Mouse (Mus musculus): ENCODE data around the gene Kremen1.

The Kremen1 gene

DNA sequence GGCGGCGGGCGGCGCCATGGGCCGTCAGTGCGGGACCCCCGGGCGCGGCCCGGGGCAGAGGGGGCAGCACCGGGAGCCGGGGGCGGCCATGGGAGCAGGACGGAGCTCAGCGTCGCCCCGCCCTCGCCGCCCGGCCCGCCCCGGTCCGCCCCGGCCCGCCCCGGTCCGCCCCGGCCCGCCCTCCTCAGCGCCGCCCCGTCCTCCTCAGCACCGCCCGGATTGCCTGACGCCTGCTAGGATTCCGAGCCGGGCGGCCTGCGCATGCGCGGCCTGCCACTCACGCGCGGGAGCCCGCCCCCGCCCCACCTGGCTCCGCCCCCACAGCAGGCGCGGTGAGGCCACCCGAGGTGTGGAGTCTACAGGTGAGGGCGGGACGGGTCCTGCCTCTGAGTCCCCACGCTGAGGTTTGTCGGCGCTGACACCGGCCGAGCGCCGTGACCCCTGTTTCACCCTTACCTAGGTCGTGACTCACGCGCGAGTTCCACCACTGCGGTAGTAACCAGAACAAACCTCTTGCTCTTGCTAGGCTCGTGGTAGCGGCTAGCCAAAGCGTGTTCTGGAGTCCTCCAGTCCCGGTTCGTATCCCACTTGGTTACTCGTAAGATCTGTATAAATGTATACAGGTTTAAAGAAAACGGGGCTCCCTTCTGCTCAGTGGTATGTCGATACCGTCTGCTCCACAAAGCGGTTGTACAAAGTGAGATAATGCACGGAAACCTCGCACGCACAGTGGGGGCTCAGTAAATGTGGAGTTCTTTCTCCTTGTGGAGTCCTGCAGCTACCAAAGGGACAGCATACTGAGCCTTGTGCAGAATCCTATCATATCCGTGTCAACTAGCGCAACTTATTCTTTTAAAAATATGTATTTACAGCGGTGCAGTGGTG, at the start of gene Kremen1:
Kremen1 (minus strand) TSS at position 51 of the 885 bp plus-strand sequence.
- DNase-seq, result peak; percentile 94

- no peak for DNase-seq
Observed at GRCm38 (mm10) chr11:5307024-5307905, 45.9 kb upstream of the Kremen1 start.

GRCm38 (mm10) chr11:5306017-5306416, 44.7 kb upstream of the Kremen1 start:
- DNase-seq, result no peak

GRCm38 (mm10) chr11:5304526-5304925, 43.2 kb upstream of the Kremen1 start:
- DNase-seq, result no peak

GRCm38 (mm10) chr11:5298007-5298372, 36.6 kb upstream of the Kremen1 start:
- DNase-seq, result no peak

GRCm38 (mm10) chr11:5297148-5298006, 36.0 kb upstream of the Kremen1 start:
- no peak for DNase-seq

GRCm38 (mm10) chr11:5296576-5297115, 35.3 kb upstream of the Kremen1 start:
- no peak for DNase-seq

GRCm38 (mm10) chr11:5294805-5295204, 33.4 kb upstream of the Kremen1 start:
- DNase-seq, result no peak

DNA sequence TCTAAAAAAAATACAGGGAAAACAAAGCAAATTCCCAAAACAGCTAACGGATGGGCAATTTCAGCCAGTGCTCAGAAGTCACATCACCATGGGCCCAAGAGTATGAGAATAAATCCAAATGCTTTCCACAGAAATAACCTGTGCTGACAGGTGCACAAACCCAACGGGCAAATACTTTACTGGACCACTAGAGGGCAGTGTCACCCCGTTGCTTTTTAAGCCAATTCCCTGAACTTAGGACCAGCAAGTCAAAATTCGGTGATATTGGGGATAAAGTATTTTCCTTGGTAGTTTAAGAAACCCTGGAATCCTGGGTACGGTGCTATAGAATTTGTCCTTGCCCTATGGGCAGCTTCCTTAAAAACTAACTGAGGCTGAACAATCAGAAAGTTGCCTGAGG, 29.3 kb upstream of the Kremen1 start:
- DNase-seq, result peak; percentile 63

DNA sequence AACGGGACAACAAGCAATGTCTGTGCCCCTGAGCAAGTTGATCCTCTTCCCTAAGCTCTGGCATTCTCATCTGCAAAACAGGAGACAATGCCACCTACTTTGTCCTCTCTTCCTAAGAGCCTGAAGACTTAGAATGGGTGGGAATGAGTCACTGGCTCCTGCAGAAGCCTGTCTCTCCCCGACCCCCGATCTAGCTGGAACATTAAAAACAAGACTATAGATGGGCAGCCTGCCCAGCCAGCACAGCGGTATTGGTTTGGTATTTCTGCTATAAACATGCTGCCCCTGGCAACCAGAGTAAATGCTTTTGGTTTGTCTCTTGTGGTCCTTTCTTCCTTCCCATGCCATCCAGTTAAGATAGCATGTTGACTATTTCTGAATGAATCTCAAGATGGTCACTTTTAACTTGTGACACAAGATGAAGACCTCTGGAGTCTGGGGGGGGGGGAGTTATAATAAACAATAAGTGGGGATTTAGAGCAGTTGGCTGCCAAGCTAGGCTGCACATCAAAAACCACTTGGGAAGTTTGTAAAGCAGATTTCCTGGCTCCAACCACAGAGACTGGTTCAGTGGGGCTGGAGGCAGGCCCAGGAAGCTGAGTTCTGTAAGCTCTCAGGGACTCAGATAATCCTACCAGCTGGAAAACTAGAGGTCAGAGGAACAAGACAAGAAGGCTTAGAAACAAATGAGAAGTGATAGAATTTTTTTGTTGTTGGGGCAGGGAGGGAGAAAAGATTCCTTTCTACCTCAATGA, 28.6 kb upstream of the Kremen1 start:
- DNase-seq, result no peak

DNA sequence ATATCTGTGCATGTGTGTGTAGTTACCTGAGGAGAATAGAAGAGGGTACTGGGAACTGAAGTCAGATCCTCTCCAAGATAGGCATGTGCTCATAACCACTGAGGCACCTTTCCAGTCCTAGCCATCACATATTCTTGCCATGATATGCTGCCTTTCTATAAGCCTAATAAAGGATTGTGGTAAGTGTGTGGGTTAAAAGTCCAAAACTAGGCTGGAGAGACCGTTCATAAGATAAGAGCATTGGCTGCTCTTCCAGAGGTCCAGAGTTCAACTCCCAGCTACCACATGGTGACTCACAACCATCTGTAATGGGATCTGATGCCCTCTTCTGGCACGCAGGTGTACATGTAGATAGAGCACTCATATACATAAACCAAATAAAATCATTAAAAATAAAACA, 22.6 kb upstream of the Kremen1 start:
- DNase-seq, result no peak

DNA sequence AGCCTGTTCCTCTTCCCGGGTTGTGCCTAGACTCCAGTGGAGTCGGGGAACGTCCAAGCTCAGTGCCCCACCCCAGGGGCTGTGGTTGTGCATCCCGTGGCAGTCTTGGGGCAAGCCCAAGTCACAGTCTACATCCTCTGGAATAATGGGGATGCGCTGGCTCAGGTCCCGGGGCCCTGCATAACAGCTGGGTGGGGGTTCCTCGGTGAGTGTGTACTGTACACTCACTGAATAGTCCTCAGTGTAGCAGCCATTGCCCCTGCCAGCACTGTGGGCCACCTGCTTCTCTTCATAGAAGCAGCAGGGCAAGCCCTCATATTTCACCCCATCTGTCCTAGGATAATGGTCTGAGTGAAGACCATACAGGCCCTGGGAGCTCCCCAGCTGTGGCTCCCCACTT, 19.6 kb upstream of the Kremen1 start:
- DNase-seq, result no peak

DNA sequence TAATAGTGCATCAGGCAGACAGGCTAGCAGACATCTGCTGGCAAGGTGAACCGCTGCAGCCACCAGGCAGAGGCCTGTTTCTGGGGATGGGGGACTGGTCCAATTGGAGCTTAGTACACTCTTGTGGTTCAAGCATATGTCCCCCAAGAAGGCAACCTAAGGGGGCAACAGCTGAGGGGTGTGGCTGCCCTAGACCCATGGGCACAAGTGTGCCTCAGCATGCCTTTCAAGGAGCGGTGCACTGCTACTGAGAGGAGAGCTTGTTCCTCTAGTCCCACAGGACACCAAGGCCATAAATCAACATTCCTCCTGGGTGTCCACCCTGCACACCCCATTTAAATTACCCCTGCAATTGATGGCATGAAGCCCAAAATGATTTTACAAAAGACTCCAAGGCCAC, 17.1 kb upstream of the Kremen1 start:
- DNase-seq, result no peak

- no peak for DNase-seq
Observed at GRCm38 (mm10) chr11:5277307-5277971, 16.1 kb upstream of the Kremen1 start.

DNA sequence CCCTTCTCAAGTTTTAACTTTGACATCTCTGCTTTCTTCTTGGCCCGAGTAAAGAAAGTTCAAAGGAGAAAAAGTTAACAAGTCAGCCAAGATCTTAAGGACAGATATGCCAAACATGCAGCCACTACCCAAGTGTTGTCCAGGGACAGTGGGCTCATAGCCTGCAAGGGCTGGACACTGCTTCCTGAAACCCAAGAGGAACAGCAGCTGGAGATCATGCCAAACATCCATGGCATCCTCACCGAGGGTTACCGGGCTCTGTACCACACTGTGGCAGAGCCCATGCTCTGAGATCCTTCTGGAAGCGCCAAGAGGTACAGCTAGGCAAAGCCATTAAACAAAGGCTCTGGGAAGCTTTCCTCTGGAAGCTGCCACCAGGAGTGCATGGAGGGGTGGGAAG, 13.9 kb upstream of the Kremen1 start:
- no peak for DNase-seq

DNA sequence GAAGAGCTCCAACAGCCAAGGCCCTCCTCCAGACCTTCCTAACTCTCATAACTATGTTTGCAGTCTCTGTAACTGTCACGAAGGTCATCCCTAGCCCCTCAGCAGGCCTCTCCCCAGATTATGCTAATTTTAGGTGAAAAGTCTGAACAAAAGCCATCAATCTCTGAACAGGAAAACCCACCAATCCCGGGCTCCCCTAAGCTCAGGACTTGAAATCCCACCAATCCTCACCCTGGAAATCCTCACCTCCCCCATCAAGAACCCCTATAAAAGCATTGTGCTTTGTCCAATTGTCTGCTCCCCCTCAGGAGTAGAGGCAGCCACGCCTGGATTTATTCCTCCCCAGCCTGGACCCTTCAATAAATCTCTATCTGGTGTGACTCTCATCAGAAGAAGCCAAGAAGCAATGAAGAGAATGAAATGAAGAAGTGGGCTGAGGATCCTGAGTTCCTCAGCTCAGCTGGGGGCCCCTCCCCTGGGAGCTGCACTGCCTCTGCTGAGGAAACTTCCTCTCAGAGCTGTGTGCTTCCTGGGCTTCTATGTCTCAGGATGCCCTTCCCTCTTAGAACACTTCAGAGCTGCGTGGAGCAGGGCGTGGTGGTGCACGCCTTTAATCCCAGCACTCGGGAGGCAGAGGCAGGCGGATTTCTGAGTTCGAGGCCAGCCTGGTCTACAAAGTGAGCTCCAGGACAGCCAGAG, 11.3 kb upstream of the Kremen1 start:
- no peak for DNase-seq

GRCm38 (mm10) chr11:5272066-5272360, 10.7 kb upstream of the Kremen1 start:
- no peak for DNase-seq

- no peak for DNase-seq
Observed at GRCm38 (mm10) chr11:5271274-5272065, 10.1 kb upstream of the Kremen1 start.

DNA sequence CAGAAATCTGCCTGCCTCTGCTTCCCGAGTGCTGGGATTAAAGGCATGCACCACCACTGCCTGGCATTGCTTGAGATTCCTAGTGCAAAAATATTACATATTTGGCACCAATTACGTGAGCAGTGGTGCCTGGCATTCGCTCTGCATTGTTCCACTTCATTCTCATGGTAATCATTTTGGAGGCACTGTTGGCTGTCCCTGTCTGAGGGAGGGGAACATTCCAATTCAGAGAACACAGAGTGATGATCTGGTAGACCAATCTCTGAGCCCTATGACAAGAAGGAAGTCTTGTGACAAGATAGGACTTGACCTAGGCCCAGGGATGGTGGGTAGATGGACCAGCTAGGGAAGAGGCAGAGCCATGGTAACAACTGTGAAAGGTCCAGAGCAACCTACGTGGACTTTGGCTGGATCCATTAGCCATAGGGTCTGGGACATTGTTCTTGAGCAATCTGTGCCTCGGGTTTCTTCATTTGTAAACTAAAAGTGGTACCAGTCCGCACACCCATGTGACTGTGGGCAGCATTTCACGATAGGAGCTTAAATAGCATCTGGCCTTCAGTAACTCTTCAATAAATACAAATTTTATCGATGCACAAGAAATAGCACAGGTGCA, 8.6 kb upstream of the Kremen1 start:
- DNase-seq, result no peak

Data from right cerebral cortex, adult 18-20 months (tissue).